Mouse (Mus musculus) cortical plate, adult 2 months (tissue): Measurements from ENCODE around the gene Poln. TPM values are rescaled to one million over a fixed set of nuclear protein-coding genes. Genes with fewer than 3 reads are reported as not detected.

Experiments used
- H3K27ac ChIP-seq: fragments of 200-500 bp; 2 replicates; pipeline ENCODE4 v1.5.1; 2012; ENCODE audit warnings: low read length, control low read depth, inconsistent platforms; ENCODE audit not compliant: insufficient read depth
- H3K4me1 ChIP-seq: fragments of 200-500 bp; 2 replicates; pipeline ENCODE4 v1.6.1; 2011; ENCODE audit warnings: low read length; ENCODE audit not compliant: control insufficient read depth, insufficient read depth
- H3K4me3 ChIP-seq: fragments of 200-500 bp; 2 replicates; pipeline ENCODE4 v1.5.1; 2011; ENCODE audit warnings: mild to moderate bottlenecking, low read length, control low read depth; ENCODE audit not compliant: insufficient read depth
- CTCF ChIP-seq: fragments of 200-500 bp; IDR thresholded peaks from 2 replicates; pipeline ENCODE4 v1.5.1; 2011; ENCODE audit warnings: mild to moderate bottlenecking, control low read depth, low read length; ENCODE audit not compliant: insufficient read depth; ENCODE audit errors: extremely low read depth
- POLR2A ChIP-seq: fragments of 200-500 bp; IDR thresholded peaks from 2 replicates; pipeline ENCODE4 v1.6.1; 2011; ENCODE audit warnings: mild to moderate bottlenecking, low read length, control low read depth; ENCODE audit not compliant: insufficient read depth; ENCODE audit errors: extremely low read depth
- polyA plus RNA-seq: library from polyadenylated mRNA; depleted of rRNA; stranded (reverse); fragments of >200 nt; gene quantifications from 2 replicates; pipeline ENCODE4 v1.2.3, GENCODE M21; 2012; rRNA removed

The Poln gene
- 1.4 and 3.1 TPM in 2 replicates for polyA plus RNA-seq

DNA sequence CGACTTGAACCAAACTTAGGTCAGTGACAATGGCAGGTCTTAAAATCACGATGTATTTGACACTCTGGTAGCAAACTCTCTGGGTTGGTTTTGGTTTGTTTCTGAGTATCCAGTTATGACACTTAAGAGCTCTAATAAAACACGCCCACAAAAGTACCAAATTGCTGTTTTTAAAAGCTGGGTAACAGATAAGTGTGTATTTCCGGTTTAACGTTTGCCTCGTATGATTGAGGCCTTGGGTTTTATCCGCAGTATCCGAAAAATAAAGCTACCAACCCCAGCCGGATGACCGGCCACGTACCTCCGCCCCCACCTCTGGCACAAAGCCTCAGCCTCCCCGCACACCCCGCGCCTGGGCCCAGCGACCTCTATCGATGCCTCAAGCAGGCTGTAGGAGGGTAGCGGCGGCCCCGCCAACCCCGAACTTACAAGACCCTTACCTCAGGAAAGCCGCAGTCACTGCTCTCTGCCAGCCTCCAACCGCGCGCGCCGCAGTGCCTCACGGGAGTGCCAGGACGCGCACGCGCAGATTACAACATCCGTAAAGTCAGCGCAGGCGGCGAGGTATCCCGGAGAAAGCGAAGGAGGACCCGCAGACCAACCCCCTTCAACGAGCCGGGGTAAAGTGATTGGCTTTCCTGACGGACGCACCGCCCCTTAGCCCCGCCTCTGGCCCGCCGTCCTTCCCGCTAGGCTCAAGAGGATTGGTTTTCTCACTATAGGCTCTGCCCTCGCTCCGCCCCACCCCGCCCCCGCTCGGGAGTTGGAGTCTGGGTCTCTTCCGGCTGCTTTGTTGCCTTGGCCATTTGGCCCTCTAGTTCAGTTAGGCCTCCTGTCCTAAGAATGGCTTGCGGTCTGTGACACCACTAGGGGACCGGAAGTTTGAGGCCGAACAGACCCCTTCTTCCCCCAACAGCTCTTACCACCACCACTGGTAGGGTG, at the start of gene Poln, which contains the start of gene Haus3:
Gene Poln, minus strand, starts transcription at position 499 of the 942 bp plus-strand sequence.
Gene Haus3, minus strand, starts transcription at position 578 of the 942 bp plus-strand sequence.
- H3K27ac ChIP-seq: peak within 1 kb of the TSS; percentile 79
- TF ChIP-seq CTCF (no peak), POLR2A (peak; percentile 69; the same call in 1 of the 2 replicates)
- H3K4me1 ChIP-seq: peaks cover 1% of the 10 kb centered on the region; the same call in 1 of the 2 replicates
- peak within 1 kb of the TSS; percentile 70 for H3K4me3 ChIP-seq

GRCm38 (mm10) chr5:34218672-34219071, 49.4 kb upstream of the Poln start:
- H3K4me3 ChIP-seq: no peak overlapping the region
- TF ChIP-seq CTCF: no peak
- no peak for TF ChIP-seq POLR2A
- H3K27ac ChIP-seq: no peak overlapping the region
- H3K4me1 ChIP-seq: peaks cover 6% of the 10 kb centered on the region

- peaks cover 6% of the 10 kb centered on the region for H3K4me1 ChIP-seq
- H3K27ac ChIP-seq: no peak overlapping the region
- H3K4me3 ChIP-seq: no peak overlapping the region
- TF ChIP-seq POLR2A: no peak
- TF ChIP-seq CTCF: no peak
Measured at GRCm38 (mm10) chr5:34217756-34218155, 48.5 kb upstream of the Poln start.

GRCm38 (mm10) chr5:34216025-34216424, 46.8 kb upstream of the Poln start:
- no peak for TF ChIP-seq POLR2A
- TF ChIP-seq CTCF: no peak
- Histone ChIP-seq H3K27ac (0 out of 2 replicates have a peak overlapping the region, but pooled peaks have one; percentile 14), H3K4me1 (peaks cover 6% of the 10 kb centered on the region), H3K4me3 (no peak overlapping the region)

DNA sequence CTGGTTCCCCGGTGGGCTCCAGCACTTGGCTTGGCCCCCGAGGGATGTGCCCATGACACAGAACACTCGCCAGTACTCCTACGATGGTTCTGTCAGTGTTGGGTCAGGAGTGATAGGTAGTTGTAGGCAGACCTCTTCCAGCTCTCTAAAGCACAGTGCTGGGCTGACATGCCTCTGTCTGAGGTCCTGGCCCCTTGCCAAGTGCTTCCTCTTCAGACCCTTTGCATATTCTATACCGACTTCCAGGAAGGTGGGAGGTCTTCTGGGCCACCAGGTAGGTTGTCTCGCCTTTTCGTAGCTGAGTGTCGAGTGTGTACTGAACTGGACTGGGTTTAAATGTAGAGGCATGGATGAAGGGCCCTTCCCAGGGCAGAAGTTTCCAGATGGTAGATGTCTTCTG, 44.4 kb upstream of the Poln start:
- Histone ChIP-seq H3K27ac (no peak overlapping the region), H3K4me1 (peaks cover 6% of the 10 kb centered on the region), H3K4me3 (no peak overlapping the region)
- TF ChIP-seq POLR2A: no peak
- no peak for TF ChIP-seq CTCF

DNA sequence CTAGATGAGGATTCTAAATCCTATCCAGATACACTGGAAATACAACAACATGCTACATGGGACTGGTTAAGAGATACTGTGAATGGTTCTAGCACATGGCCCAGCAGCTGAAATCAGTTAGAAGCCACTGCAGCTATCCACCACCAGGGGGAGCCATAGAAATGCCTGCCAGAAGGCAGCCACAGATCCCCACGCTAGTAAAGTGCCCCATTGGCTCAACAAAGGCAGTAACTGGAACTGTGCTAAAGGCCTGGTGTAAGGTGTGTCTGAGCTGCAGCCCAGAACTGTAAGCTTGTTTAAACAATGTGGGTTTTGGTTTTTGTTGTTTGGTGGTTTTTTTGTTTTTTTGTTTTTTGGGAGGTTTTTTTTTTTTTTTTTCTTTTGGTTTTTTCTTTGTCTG, 41.0 kb upstream of the Poln start:
- Histone ChIP-seq H3K4me1 (no peaks in the 10 kb centered on the region), H3K4me3 (no peak overlapping the region), H3K27ac (no peak overlapping the region)
- TF ChIP-seq CTCF (peak; percentile 93), POLR2A (no peak)

DNA sequence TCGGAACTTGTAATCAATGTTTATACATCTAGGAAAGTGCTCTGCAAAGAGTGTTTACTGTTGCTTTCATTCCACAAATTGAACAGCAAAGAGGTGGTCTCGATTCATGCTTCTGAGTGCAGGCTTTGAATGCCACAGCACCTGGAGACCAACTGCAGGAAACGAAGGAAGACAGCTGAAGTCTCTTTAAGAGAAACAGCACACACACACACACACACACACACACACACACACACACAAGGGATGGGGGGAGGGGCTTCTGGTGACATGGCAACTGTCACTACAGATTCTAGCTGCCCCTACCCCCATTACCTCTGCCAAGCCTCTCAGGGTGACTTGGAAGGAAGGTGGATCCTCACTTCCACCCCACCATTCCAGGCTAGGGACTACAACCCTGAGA, 38.3 kb upstream of the Poln start:
- TF ChIP-seq POLR2A (no peak), CTCF (no peak)
- H3K4me3 ChIP-seq: no peak overlapping the region
- no peaks in the 10 kb centered on the region for H3K4me1 ChIP-seq

DNA sequence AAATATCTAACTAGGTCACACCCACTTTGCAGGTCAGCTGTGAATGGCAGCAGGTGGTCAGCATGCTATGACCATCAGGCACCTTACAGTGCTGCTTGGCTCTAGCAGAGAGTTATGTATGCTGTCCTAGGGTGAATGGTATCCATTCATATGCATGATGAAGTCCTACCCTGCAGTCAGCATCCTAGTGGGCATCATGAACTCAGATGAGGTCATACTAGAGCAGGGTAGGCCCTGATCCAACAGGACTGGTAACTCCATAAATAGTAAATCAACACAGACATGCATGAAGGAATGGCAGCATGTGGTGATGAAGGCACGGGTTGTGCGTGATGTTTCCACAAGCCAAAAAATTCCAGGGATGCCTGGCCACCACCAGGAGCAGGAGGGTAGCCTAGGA, 36.5 kb upstream of the Poln start:
- Histone ChIP-seq H3K4me3 (no peak overlapping the region), H3K27ac (no peak overlapping the region), H3K4me1 (no peaks in the 10 kb centered on the region)
- TF ChIP-seq POLR2A (no peak), CTCF (no peak)

More for the DNA sequence above, 38.3 kb upstream of the Poln start:
- H3K27ac ChIP-seq: no peak overlapping the region

DNA sequence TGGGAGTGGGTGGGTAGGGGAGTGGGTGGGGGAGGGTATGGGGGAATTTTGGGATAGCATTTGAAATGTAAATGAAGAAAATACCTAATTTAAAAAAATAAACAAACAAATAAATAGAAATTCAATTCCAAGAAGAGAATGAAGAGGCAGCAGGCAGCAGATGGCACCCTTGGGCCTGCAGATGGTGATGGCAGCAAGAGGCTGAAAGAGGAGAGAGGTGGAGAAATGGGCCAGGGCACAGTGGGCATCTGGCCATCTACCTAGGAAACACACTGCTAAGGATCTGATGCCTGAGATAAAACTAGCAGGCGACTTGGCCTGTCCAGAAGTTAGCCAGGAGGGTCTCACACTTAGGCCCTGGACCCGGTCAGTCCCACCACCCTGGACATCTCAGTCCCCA, 35.7 kb upstream of the Poln start:
- Histone ChIP-seq H3K27ac (no peak overlapping the region), H3K4me3 (no peak overlapping the region), H3K4me1 (no peaks in the 10 kb centered on the region)
- TF ChIP-seq POLR2A (no peak), CTCF (no peak)

DNA sequence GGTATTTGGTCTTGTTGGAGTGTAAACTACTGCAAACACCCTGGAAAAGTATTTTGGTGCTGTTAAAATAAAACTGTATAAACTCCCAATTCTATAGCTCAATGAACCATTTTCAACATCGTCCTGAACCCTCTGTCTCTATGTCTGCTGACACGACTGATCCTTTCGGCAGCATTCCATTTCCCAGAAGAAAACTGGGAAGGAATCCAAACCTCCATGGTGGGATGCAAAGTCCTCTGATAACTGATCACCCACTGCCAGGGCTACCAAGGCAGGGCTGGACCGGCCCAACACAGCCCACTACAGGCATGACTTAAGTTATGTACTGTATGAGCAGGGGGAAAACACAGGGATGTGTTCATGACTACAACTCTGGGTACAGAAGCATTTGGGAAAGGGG, 32.8 kb upstream of the Poln start:
- no peak overlapping the region for H3K4me3 ChIP-seq
- TF ChIP-seq CTCF: no peak
- TF ChIP-seq POLR2A: no peak
- H3K27ac ChIP-seq: no peak overlapping the region
- H3K4me1 ChIP-seq: no peaks in the 10 kb centered on the region; the same call in 1 of the 2 replicates
